Mouse (Mus musculus): Measurements from ENCODE around the gene Ahdc1.

GRCm38 (mm10) chr4:133082216-133082773 lies 71.2 kb downstream of the Ahdc1 start:
- TF ChIP-seq CTCF (IDR thresholded peaks at IDR 0.05; ENCODE audit: low read depth) (no peak), EP300 (optimal IDR thresholded peaks at IDR 0.05) (peak; percentile 56)

All from stomach, postnatal 0 days (tissue).